Mouse (Mus musculus): ENCODE data around the gene Haghl.
"Not testable (repeated sequence)": the region's sequence is repeated elsewhere in the genome, so short reads cannot be mapped to it uniquely, and the experiment has no call there.

Haghl gene

DNA sequence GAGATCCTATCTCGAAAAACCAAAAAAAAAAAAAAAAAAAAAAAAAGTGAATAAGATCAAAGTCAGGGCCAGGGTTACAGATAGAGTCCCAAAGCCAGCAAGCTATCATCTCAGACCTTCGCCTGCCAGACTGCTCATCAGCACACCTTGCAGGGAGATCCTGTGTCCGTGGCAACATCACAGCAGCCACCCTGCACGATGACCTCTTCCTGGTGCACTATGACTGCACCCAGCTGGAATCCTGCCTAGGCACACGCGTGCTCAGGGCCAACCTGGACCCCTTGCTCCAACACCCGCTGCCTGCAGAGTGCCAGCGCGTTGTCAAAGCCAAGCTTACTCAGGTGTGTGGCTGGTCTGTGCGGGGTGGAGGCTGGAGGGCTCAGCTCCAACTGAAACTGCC, 41.2 kb downstream of the Haghl start:
- DNase-seq (ENCODE audit: low spot score), result no peak

DNA sequence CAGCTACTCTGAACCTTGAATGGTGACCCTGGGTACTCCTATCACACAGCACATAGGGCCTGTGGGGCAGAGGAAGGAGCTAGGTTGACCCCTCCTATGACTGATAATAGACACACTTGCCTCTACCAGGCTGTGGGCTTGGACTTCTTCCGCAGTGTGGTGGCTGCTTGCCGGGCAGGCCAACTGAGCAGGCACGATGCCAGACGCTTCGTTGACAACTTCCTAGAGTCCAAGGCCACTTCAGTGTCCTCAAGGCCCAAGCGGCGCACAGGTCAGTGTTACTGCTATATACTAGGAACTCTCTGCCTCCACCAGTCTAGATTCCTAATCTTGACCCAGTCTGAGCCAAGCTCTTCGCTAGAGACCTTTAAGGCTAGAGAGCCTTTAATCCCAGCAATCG, 41.6 kb downstream of the Haghl start:
- DNase-seq (ENCODE audit: low spot score), result no peak

DNA sequence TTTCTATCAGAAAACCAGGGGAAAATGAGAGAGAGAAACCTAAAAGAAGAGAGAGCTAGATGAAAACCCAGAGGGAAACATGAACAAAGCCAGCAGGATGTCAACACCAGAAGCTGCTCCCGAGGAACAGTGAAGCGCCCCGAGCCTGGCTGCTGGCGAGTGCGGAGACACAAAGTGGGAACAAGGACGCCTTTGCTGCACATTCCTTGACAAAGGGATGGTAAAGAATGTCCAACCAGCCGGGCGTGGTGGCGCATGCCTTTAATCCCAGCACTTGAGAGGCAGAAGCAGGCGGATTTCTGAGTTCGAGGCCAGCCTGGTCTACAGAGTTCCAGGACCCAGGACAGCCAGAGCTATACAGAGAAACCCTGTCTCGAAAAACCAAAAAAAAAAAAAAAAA, 44.0 kb downstream of the Haghl start:
- DNase-seq (ENCODE audit: low spot score), result not testable (repeated sequence)

DNA sequence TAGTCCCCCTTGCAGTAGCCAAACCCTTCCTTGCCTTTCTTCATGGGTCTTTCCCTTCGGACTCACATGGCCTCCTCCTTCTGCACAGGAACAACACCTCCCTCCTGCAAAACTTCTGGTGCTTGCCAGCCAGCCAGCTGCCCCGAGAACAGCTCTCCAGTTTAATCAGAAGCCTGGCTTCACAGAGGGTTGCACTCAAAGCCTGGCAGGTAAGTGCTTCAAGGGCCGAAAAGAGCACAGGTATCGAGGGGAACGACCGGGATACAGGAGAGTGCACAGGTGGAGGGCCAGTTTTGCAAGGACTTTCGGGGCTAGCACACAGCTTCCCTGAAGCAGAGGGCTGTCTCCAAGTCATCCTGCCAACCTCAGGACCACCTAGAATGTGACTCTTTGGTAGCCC, 46.6 kb downstream of the Haghl start:
- DNase-seq (ENCODE audit: low spot score), result no peak

DNA sequence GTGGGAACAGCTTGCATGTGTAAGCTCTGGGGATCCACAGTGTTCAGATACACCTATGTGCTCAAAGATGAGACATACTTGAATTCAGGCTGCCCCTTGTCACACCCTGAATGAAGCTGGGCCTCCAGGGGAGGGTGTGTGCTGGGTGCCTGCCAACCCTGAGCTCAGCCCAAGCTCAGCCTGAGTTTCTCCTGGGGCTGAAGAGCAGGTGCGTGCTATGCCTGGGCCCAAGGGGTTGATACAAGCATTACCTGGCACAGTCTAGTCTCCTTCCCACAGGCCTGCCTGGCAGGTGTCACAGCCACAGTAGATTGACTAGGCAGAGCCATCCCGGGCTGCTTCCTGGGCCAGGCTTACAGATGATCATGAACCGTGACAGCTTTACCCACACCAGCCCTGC, 49.7 kb downstream of the Haghl start, which contains the start of gene Mslnl:
Gene Mslnl (plus strand): TSS at position 298 of the 400 bp plus-strand sequence.
- no peak for DNase-seq (ENCODE audit: low spot score)

DNA sequence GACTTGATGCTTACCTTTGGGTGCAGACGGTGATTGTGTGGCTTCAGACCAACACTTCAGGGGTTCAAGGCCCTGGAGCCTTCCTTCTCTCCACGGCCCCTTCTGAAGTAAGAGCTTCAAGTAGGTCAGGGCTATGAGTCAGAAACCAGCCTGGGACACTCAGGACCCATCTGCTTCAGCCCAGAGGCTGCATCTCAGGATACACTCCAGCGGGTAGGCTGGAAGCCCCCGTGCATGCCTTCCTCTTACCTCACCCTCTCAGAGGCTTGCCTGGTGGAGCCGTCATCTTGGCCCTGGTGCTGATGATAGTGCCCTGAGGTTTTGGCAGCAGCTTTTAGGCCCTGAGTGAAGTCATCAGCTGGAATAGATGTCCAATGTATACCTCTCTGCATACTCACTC, 50.2 kb downstream of the Haghl start:
- no peak for DNase-seq (ENCODE audit: low spot score)

DNA sequence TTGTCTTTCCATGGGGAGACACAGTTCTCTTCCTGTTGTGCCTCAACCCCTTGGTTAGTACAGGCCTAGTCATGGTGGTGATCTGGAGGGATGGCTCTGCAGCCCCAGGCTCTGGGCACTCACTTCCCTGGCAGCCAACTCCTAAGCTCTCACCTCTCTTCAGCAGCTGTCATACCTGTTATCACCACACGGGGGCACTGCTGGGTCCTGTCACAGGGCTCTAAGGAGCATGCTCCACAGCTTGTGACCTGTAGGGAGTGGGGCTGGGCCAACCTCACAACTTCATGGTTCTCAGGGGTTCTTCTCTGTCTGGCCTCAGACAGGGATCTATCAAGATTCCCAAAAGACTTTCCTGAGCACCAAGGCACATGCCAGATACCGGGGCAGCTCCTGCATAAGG, 53.4 kb downstream of the Haghl start:
- no peak for DNase-seq (ENCODE audit: low spot score)

All from spleen, adult 12 weeks (tissue).